Mouse (Mus musculus) heart, embryonic 14.5 days (tissue): ENCODE measurements at regions not wholly inside any gene's neighbourhood (a gene's known extent, or its start where the extent isn't known, plus 50 kb on each side); places are given as distances from the start of the nearest gene placed in this dataset.
"Not testable (repeated sequence)": the region's sequence is repeated elsewhere in the genome, so short reads cannot be mapped to it uniquely, and the experiment has no call there.

ENCODE experiments used
- ATAC-seq: fragments of 200-750 bp; cut with Nextera tagmentation; 2 replicates; pipeline ENCODE4 v1.8.0; 2017; ENCODE audit warnings: low read depth, moderate TSS enrichment; ENCODE audit not compliant: insufficient number of reproducible peaks, insufficient read depth, low FRiP score
- H3K27ac ChIP-seq, 2 experiments: fragments of 200-500 bp in 1 of 2; fragments of 300-500 bp in 1 of 2; sonication (generic) in 1 of 2; replicated peaks in 1 of 2; 2 replicates each; pipeline ENCODE4 v1.5.1; 2012 to 2014; ENCODE audit warnings: low read depth in 2 of 2, low read length in 2 of 2, control low read depth in 1 of 2, mild to moderate bottlenecking in 1 of 2, mixed read lengths in 1 of 2; ENCODE audit not compliant: control insufficient read depth in 1 of 2, insufficient read depth in 1 of 2
- H3K27me3 ChIP-seq: fragments of 300-500 bp; sonication (generic); 2 replicates; pipeline ENCODE4 v1.6.1; 2014; ENCODE audit warnings: mild to moderate bottlenecking, low read length, control low read depth; ENCODE audit not compliant: control insufficient read depth, insufficient read depth
- H3K36me3 ChIP-seq: fragments of 300-500 bp; sonication (generic); 2 replicates; pipeline ENCODE4 v1.6.1; 2014; ENCODE audit warnings: mild to moderate bottlenecking, control low read depth, low read length, mixed read lengths; ENCODE audit not compliant: control insufficient read depth, insufficient read depth
- H3K4me1 ChIP-seq, 2 experiments: fragments of 200-500 bp in 1 of 2; fragments of 300-500 bp in 1 of 2; sonication (generic) in 1 of 2; 2 replicates each; pipeline ENCODE4 v1.6.1; 2012 to 2014; ENCODE audit warnings: low read length in 2 of 2, control low read depth in 1 of 2, mixed read lengths in 1 of 2; ENCODE audit not compliant: control insufficient read depth in 2 of 2, insufficient read depth in 2 of 2
- H3K4me2 ChIP-seq: fragments of 300-500 bp; sonication (generic); 2 replicates; pipeline ENCODE4 v1.6.1; 2014; ENCODE audit warnings: mild to moderate bottlenecking, low read length
- H3K4me3 ChIP-seq, 2 experiments: fragments of 200-500 bp in 1 of 2; fragments of 300-500 bp in 1 of 2; sonication (generic) in 1 of 2; 2 replicates each; pipeline ENCODE4 v1.5.1; 2012 to 2014; ENCODE audit warnings: low read length in 2 of 2, mild to moderate bottlenecking in 2 of 2, control low read depth in 1 of 2, low read depth in 1 of 2, moderate library complexity in 1 of 2; ENCODE audit not compliant: control insufficient read depth in 1 of 2, insufficient read depth in 1 of 2
- H3K9ac ChIP-seq: fragments of 300-500 bp; sonication (generic); 2 replicates; pipeline ENCODE4 v1.6.1; 2014; ENCODE audit warnings: mild to moderate bottlenecking, low read length
- H3K9me3 ChIP-seq: fragments of 300-500 bp; sonication (generic); 2 replicates; pipeline ENCODE4 v1.6.1; 2016; ENCODE audit warnings: low read length, control low read depth; ENCODE audit not compliant: control insufficient read depth
- WGBS: fragments of 180-500 bp; shearing (Covaris S2); extraction: QIAGEN DNeasy Blood & Tissue Kit; methylation state at CpG from one replicate; pipeline ENCODE4 v1.1.7; 2014; 5-methylcytosine and 5-hydroxymethylcytosine counted together

DNA sequence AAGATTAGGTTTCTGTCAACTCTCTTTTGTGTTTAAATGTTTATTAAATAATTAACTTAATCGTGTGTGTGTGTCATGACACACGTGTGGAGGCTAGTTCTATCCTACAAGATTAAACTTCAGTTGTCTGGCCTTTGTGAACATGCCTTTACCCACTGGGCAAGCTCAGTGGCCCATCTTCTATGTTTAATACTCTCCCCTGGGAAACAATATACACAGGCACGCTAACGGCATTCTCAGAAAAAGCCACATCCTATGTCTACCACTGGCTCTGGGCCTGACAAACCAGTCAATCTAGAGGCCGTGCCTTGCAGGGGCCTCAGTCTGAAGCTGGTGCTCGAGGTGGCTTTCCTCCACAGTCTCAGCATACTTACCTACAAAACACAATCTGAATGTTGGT is 82.4 kb upstream of the Dynlt1c start:
- ATAC-seq, H3K27me3 ChIP-seq, H3K36me3 ChIP-seq, H3K4me2 ChIP-seq, H3K9me3 ChIP-seq, H3K9ac ChIP-seq, H3K4me1 ChIP-seq, H3K27ac ChIP-seq, H3K4me3 ChIP-seq: not testable (repeated sequence)
- WGBS = 71% methylated on average over 5 of the region's 6 CpGs

DNA sequence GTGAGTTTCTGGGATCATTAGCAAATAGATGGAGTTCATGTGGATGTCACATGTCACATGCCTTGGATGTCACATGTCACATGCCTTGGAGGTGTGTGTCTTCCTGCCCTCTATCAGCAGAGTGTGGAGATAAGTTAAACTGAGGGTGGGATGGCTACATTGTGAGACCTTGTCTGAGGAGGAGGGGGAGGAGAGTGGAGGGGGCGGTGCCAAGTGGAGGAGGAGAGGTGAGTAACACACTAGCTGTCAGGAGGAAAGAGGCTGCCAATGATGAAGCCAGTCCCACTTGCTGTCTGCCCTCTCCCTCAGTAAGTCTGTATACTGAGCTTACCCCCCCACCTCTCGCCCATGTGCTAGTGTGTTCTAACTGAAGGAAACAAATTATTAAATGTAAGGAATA is 81.5 kb upstream of the Dynlt1c start:
- not testable (repeated sequence) for H3K36me3 ChIP-seq, H3K9ac ChIP-seq, H3K4me2 ChIP-seq, H3K9me3 ChIP-seq, H3K27me3 ChIP-seq, H3K27ac ChIP-seq, H3K4me1 ChIP-seq, H3K4me3 ChIP-seq, ATAC-seq
- 44% methylated on average over 2 of the region's 2 CpGs for WGBS

DNA sequence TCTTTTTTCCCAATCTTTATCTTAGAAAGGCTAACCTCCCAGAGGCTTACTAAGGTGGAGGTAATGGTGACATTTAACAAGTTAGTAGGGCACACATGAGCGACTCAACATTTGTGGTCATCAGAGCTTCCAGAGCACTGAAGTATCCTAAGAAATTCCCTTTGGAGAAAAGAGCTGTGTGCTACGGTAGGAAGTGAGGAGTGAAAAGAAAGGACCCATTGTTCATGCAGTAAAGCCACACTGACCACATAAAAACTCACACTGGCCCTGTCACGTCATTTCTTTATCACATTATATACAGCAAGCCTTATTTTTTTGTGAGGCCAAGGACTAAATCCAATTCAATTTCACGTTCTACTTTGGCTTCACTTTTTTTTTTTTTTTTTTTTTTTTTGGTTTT is 80.7 kb upstream of the Dynlt1c start:
- not testable (repeated sequence) for H3K27ac ChIP-seq, ATAC-seq, H3K27me3 ChIP-seq, H3K4me2 ChIP-seq, H3K4me1 ChIP-seq, H3K9ac ChIP-seq, H3K4me3 ChIP-seq, H3K36me3 ChIP-seq, H3K9me3 ChIP-seq
- WGBS = 66% methylated on average over 4 of the region's 4 CpGs

DNA sequence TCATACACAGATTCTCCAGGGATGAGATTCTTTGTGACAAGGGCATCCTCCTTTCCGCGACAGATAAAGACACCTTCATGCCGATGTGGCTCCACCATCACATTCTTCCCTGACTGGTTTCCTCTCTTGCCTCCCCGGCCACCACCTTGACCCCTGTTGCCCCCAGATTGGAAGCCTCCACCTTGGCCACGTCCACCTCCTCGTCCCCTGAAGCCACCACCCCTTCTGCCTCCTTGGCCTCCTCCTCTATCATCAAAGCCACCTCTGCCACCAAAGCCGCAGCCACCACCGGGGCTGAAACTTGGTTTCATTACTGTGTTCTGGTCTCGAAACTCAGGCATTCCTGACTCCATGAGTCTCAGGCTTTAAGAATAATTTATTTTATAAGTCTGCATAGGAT is 79.3 kb upstream of the Dynlt1c start:
- not testable (repeated sequence) for H3K36me3 ChIP-seq, H3K4me1 ChIP-seq, H3K27ac ChIP-seq, H3K4me3 ChIP-seq, H3K4me2 ChIP-seq, H3K9ac ChIP-seq, H3K9me3 ChIP-seq, H3K27me3 ChIP-seq, ATAC-seq
- WGBS = 80% methylated on average over 4 of the region's 9 CpGs

DNA sequence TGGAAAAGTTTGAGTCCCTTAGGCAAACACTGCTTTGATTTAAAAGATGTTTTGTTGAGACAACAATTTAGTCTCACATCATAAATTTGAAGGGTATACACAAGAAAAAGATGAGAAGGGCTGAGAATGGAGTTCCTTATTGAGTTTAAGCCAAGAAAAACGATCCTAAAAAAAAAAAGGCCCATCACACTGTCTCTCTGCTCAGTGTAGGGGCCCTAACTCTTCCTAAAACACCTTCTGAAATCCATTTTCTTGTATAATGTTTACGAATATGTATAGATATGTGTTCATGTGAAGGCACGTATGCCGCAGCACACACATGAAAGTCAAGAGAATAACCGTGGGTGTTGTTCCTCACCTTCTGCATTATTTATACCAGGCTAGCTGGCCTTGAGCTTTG is 62.7 kb upstream of the Dynlt1c start:
- not testable (repeated sequence) for H3K4me2 ChIP-seq, H3K27ac ChIP-seq, ATAC-seq, H3K36me3 ChIP-seq, H3K9me3 ChIP-seq, H3K4me3 ChIP-seq, H3K27me3 ChIP-seq, H3K9ac ChIP-seq, H3K4me1 ChIP-seq
- WGBS = no CpG with 5 or more reads among the region's 5 CpGs

DNA sequence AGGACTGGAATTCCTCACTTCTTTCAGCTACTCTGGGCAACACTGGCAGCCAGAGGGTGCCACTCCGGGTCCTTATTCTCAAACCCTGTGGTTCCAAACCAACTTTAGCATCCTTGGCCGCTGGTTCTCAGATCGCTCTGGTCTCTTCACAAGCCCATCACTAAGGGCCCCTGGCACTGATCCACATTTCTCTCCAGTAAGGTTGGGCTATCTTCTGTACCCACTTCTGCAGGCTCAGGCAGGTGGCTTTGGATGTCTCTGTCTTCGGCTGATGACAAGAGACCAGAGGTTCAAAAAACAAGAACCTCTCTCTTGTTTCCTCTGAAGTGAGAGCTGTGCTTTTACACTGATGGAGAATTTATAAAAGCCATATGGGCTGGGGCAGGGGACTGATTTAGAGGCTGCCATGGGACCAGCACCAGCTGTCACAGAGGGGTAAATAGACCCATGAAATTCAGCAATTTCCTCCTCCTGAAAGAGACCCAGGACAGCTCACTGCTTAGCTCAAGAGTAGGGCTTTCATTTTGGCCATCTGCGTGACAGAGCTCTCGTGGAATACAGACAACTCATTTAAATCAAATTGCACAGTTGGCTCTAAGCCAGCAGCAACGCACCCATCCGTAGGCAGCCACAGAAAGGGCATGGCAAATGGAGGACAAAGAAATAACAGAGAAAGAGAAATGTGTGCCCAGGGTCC is 54.3 kb upstream of the Dynlt1c start:
- H3K27ac ChIP-seq, H3K4me3 ChIP-seq, H3K36me3 ChIP-seq, H3K9me3 ChIP-seq, H3K4me1 ChIP-seq, ATAC-seq, H3K27me3 ChIP-seq, H3K9ac ChIP-seq, H3K4me2 ChIP-seq: not testable (repeated sequence)
- no CpG with 5 or more reads among the region's 8 CpGs for WGBS

DNA sequence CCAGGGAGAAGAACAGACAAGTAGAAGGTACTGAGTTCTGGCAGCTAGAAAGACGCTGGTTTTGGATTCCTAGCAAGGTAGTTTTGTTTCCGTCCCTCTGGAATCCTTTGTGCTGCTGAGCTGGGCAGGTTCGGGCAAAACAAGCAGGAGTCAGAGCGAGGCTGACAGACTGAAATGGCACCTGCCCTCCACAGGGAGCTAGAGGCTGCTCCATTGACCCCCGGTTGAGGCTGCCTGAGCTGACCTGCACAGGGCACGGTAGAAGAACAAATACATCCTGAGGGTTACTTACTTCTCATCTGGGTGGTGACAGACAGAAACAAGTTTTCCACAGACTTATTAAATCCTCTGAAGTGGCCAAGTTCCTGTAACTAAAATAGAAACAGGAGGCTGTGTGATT is 53.5 kb upstream of the Dynlt1c start:
- not testable (repeated sequence) for H3K4me3 ChIP-seq, H3K27me3 ChIP-seq, H3K9ac ChIP-seq, H3K4me1 ChIP-seq, ATAC-seq, H3K9me3 ChIP-seq, H3K27ac ChIP-seq, H3K4me2 ChIP-seq, H3K36me3 ChIP-seq
- WGBS = no CpG with 5 or more reads among the region's 6 CpGs
